Mouse (Mus musculus): ENCODE data around the gene Nt5dc3. TPM values are rescaled to one million over a fixed set of nuclear protein-coding genes. Genes with fewer than 3 reads are reported as not detected.

The Nt5dc3 gene
- polyA plus RNA-seq, 1 experiment, result 13.7 TPM

- H3ac ChIP-seq (ENCODE audit: control insufficient read depth, insufficient read length, low read depth), result no peak overlapping the region
- no peak for TF ChIP-seq MYOG (IDR thresholded peaks at IDR 0.05; ENCODE audit: control insufficient read depth, extremely low read depth, insufficient read length)
- TF ChIP-seq MYOD1 (IDR thresholded peaks at IDR 0.05; ENCODE audit: control insufficient read depth, insufficient read length, low read depth), result no peak
- no peak for TF ChIP-seq USF1 (IDR thresholded peaks at IDR 0.05; ENCODE audit: low read depth)
- no peak for TF ChIP-seq CTCF (IDR thresholded peaks at IDR 0.05; ENCODE audit: control insufficient read depth, insufficient read depth, insufficient read length)
- no peak for TF ChIP-seq CEBPB (IDR thresholded peaks at IDR 0.05; ENCODE audit: low read depth)
- TF ChIP-seq FOSL1 (IDR thresholded peaks at IDR 0.05; ENCODE audit: insufficient read depth, low read length, poor library complexity, severe bottlenecking), result no peak
- TF ChIP-seq MAX (IDR thresholded peaks at IDR 0.05), result no peak
- no peaks in the 10 kb centered on the region for H3K36me3 ChIP-seq (ENCODE audit: control insufficient read depth, insufficient read depth)
- no peaks in the 10 kb centered on the region for H3K79me2 ChIP-seq (ENCODE audit: control insufficient read depth, insufficient read depth)
- H3K4me3 ChIP-seq (ENCODE audit: insufficient read depth, poor library complexity, severe bottlenecking), result no peak overlapping the region
- H3K79me3 ChIP-seq (ENCODE audit: low read depth), result no peaks in the 10 kb centered on the region
- H3K27me3 ChIP-seq (ENCODE audit: control insufficient read depth, insufficient read depth, insufficient read length), result no peaks in the 10 kb centered on the region
Measured at GRCm38 (mm10) chr10:86744306-86744705, 34.5 kb upstream of the Nt5dc3 start.

DNA sequence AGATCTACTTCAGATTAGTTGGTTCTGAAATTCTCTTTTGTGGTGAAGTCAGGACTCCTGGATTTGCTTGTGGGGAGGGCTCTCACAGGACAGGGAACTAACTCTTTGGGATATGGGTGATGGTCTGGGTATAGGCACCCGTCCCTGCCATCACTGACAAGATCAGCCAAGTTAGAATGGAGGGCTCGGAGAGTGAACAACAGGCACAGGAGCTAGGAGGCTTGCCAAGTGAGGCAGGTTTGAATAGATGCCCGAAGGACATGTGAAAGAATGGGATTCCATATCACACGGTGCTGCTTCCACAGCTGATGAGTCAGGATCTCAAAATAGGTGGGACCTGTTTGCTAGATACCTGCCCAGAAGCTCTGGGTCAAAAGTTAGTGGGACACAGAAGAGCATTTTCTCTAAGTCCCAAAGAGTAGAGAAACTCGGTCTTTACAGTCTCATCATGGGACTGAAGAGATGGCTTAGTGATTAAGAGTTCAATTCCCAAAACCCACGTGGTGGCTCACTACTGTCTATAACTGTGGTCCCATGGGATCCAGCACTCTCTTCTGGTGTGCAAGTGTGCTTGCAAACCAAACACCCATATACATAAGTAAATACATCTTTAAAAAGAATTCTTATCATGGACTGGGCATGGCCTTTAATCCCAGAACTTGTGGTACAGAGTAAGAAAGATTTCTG is 22.8 kb upstream of the Nt5dc3 start:
- TF ChIP-seq MYOD1 (IDR thresholded peaks at IDR 0.05; ENCODE audit: control insufficient read depth, insufficient read length, low read depth), result no peak
- no peak for TF ChIP-seq MAX (IDR thresholded peaks at IDR 0.05)
- TF ChIP-seq FOSL1 (IDR thresholded peaks at IDR 0.05; ENCODE audit: insufficient read depth, low read length, poor library complexity, severe bottlenecking), result no peak
- no peak for TF ChIP-seq CEBPB (IDR thresholded peaks at IDR 0.05; ENCODE audit: low read depth)
- no peaks in the 10 kb centered on the region for H3K36me3 ChIP-seq (ENCODE audit: control insufficient read depth, insufficient read depth)
- no peaks in the 10 kb centered on the region for H3K27me3 ChIP-seq (ENCODE audit: control insufficient read depth, insufficient read depth, insufficient read length)
- H3K79me2 ChIP-seq (ENCODE audit: control insufficient read depth, insufficient read depth), result no peaks in the 10 kb centered on the region
- no peaks in the 10 kb centered on the region for H3K79me3 ChIP-seq (ENCODE audit: low read depth)
- no peak overlapping the region for H3K4me3 ChIP-seq (ENCODE audit: insufficient read depth, poor library complexity, severe bottlenecking)
- no peak overlapping the region for H3ac ChIP-seq (ENCODE audit: control insufficient read depth, insufficient read length, low read depth)

DNA sequence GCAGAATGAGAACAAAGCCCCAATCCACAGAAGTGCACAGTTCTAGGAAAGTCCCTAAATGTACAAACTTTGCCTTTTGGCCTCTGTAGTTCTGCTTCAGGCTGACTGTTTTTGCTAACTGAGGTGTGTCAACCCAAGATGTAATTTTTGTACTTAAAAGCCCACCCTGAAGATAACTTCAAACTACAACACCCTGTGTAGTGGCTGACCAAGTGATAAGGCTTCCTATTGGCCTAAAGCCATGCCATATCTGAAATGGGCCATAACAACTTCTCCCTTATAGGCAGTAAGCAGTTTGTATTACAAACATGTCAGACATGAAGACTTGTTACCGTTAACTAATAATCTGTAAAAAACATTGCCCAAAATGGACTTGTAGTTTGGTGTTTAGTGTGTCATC is 21.1 kb upstream of the Nt5dc3 start:
- H3K4me3 ChIP-seq (ENCODE audit: insufficient read depth, poor library complexity, severe bottlenecking), result no peak overlapping the region
- H3K36me3 ChIP-seq (ENCODE audit: control insufficient read depth, insufficient read depth), result no peaks in the 10 kb centered on the region
- H3ac ChIP-seq (ENCODE audit: control insufficient read depth, insufficient read length, low read depth), result no peak overlapping the region
- H3K79me3 ChIP-seq (ENCODE audit: low read depth), result no peaks in the 10 kb centered on the region
- H3K79me2 ChIP-seq (ENCODE audit: control insufficient read depth, insufficient read depth), result no peaks in the 10 kb centered on the region
- H3K27me3 ChIP-seq (ENCODE audit: control insufficient read depth, insufficient read depth, insufficient read length), result no peaks in the 10 kb centered on the region
- TF ChIP-seq CEBPB (IDR thresholded peaks at IDR 0.05; ENCODE audit: low read depth), result no peak
- TF ChIP-seq MAX (IDR thresholded peaks at IDR 0.05), result no peak
- TF ChIP-seq USF1 (IDR thresholded peaks at IDR 0.05; ENCODE audit: low read depth), result no peak
- no peak for TF ChIP-seq MYOG (IDR thresholded peaks at IDR 0.05; ENCODE audit: control insufficient read depth, extremely low read depth, insufficient read length)
- no peak for TF ChIP-seq MYOD1 (IDR thresholded peaks at IDR 0.05; ENCODE audit: control insufficient read depth, insufficient read length, low read depth)
- no peak for TF ChIP-seq CTCF (IDR thresholded peaks at IDR 0.05; ENCODE audit: control insufficient read depth, insufficient read depth, insufficient read length)
- TF ChIP-seq FOSL1 (IDR thresholded peaks at IDR 0.05; ENCODE audit: insufficient read depth, low read length, poor library complexity, severe bottlenecking), result no peak

DNA sequence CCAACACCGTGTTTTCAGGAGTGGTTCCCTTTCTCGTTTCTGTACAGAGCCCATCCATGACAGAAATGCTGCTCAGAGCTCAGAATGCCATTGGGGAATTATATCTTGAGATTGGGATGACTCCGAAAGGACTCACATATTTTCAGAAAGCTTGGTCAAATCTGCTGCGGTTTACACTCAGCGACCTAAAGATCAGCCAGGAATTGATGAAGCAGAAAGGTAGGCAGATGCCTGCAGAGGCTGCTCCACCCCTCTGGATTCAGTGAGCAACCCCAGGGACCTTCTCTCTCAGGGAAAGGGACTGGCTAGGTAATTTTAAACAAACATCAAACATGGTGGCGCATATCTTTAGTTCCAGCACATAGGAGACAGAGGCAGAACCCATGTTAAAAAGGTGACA is 20.6 kb upstream of the Nt5dc3 start:
- TF ChIP-seq CEBPB (IDR thresholded peaks at IDR 0.05; ENCODE audit: low read depth), result no peak
- no peak for TF ChIP-seq MYOG (IDR thresholded peaks at IDR 0.05; ENCODE audit: control insufficient read depth, extremely low read depth, insufficient read length)
- no peak for TF ChIP-seq FOSL1 (IDR thresholded peaks at IDR 0.05; ENCODE audit: insufficient read depth, low read length, poor library complexity, severe bottlenecking)
- TF ChIP-seq USF1 (IDR thresholded peaks at IDR 0.05; ENCODE audit: low read depth), result no peak
- TF ChIP-seq CTCF (IDR thresholded peaks at IDR 0.05; ENCODE audit: control insufficient read depth, insufficient read depth, insufficient read length), result no peak
- no peaks in the 10 kb centered on the region for H3K79me3 ChIP-seq (ENCODE audit: low read depth)
- H3K4me3 ChIP-seq (ENCODE audit: insufficient read depth, poor library complexity, severe bottlenecking), result no peak overlapping the region
- H3ac ChIP-seq (ENCODE audit: control insufficient read depth, insufficient read length, low read depth), result no peak overlapping the region
- H3K27me3 ChIP-seq (ENCODE audit: control insufficient read depth, insufficient read depth, insufficient read length), result no peaks in the 10 kb centered on the region
- no peaks in the 10 kb centered on the region for H3K36me3 ChIP-seq (ENCODE audit: control insufficient read depth, insufficient read depth)
- H3K79me2 ChIP-seq (ENCODE audit: control insufficient read depth, insufficient read depth), result no peaks in the 10 kb centered on the region

- Histone ChIP-seq H3K79me3 (ENCODE audit: low read depth) (no peaks in the 10 kb centered on the region), H3K27me3 (ENCODE audit: control insufficient read depth, insufficient read depth, insufficient read length) (no peaks in the 10 kb centered on the region), H3K36me3 (ENCODE audit: control insufficient read depth, insufficient read depth) (no peaks in the 10 kb centered on the region), H3K79me2 (ENCODE audit: control insufficient read depth, insufficient read depth) (no peaks in the 10 kb centered on the region), H3ac (ENCODE audit: control insufficient read depth, insufficient read length, low read depth) (no peak overlapping the region), H3K4me3 (ENCODE audit: insufficient read depth, poor library complexity, severe bottlenecking) (no peak overlapping the region)
- no peak for TF ChIP-seq CTCF (IDR thresholded peaks at IDR 0.05; ENCODE audit: control insufficient read depth, insufficient read depth, insufficient read length)
- no peak for TF ChIP-seq USF1 (IDR thresholded peaks at IDR 0.05; ENCODE audit: low read depth)
- no peak for TF ChIP-seq CEBPB (IDR thresholded peaks at IDR 0.05; ENCODE audit: low read depth)
- TF ChIP-seq MAX (IDR thresholded peaks at IDR 0.05), result no peak
- no peak for TF ChIP-seq FOSL1 (IDR thresholded peaks at IDR 0.05; ENCODE audit: insufficient read depth, low read length, poor library complexity, severe bottlenecking)
- TF ChIP-seq MYOD1 (IDR thresholded peaks at IDR 0.05; ENCODE audit: control insufficient read depth, insufficient read length, low read depth), result no peak
- no peak for TF ChIP-seq MYOG (IDR thresholded peaks at IDR 0.05; ENCODE audit: control insufficient read depth, extremely low read depth, insufficient read length)
Measured at GRCm38 (mm10) chr10:86761236-86761635, 17.6 kb upstream of the Nt5dc3 start.
